Mouse (Mus musculus) forelimb bud, embryonic 11.5 days (tissue): ENCODE measurements at regions not wholly inside any gene's neighbourhood (a gene's known extent, or its start where the extent isn't known, plus 50 kb on each side); places are given as distances from the start of the nearest gene placed in this dataset.

Experiments used
- DNase-seq: peaks from one replicate; pipeline ENCODE4 v3.0.0-alpha.2; 2012; ENCODE audit warnings: low read depth, low spot score

DNA sequence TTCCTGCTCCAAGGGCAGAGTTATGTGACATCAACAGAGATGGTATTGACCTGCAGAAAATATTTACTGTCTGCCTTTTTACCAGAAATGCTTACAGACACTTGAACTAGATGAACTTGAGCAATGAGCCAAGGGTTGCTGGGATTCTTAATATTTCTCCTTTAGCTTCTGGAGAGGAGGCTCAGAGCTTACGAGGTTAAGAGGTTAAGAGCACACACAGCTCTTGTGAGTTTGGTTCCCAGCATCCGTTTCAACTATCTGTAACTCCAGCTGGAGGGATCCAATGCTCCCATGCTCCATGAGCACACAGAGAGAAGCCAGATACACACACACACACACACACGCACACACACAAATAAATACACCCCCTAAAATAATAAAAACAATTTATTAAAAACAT lies 114.7 kb upstream of the Fn1 start:
- no peak for DNase-seq

DNA sequence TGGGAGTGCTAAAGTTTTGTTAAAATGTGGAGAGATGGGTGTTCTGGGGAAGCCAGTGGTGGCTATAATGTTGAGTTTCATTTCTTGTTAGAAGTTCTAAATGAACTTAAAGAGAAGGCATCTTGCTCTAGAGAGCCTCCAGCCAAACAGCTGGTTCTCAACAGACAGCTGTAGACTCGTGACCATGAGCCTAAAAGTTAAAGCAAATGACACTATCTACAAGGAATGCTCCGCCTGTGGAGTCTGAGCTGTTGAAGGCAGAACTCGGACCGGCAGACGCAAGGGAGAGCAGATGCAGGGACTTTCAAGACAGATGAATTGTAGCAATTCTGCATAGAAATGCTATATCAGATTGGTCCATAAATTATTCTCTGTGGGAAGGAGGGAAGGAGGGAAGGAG lies 114.1 kb upstream of the Fn1 start:
- DNase-seq: no peak

DNA sequence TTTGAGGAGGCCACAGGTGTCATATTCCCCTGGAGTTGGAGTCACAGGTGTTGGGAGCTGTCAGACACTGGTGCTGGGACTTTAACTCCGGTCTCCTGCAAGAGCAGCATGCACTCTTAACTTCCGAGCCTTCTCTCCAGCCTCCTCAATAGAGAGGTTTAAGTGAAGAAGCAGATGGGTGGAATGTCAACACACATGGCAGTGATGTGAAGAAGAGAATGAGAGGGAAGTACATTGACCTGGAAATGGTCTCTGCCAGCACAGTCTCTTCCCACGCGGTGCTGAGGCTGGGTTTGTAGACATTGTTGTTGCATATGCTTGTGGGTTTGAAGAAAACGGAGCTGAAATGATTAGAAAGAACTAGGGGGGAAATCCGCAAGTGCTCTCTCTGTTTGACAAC lies 112.0 kb upstream of the Fn1 start:
- DNase-seq: no peak

- DNase-seq: peak; percentile 43
These were observed 110.5 kb upstream of the Fn1 start for GRCm38 (mm10) chr1:71763530-71763929.

GRCm38 (mm10) chr1:71760342-71760741 lies 107.3 kb upstream of the Fn1 start:
- DNase-seq: no peak

DNA sequence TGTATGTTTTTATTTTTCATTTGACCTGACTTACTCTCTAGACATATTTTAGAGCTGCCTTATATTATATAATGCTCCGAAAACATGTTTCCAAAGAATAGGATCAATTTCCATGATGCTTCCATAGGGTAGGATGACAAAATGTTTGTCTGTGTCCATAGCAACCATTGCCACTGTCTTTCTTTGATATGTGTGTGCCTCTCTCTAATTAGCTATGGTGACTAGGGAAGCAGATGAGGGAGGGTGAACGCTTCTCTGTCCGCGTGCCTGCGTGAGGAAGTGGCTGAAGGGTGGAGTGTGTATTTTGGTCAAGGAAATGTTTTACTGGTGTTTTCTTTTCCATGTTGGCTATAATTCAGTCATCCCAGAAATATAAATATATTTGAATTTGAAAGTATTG lies 104.2 kb upstream of the Fn1 start:
- no peak for DNase-seq

DNA sequence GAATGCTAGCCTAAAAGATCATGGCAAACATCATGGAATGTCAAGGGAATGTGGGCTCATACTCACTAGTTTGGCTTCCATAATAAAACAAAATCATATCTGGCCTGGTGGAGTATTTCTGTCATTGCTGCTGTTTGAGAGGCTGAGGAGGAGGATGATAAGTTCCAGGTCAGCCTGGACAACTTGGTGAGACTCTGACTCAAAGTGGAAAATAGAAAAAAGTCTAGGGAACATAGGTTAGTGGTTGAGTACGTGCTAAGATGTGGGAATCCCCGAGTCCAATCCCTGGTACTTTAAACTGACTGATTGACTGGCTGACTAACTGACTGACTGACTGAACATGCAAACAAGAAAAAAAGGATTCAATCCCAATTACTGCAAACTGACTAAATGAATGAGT lies 103.2 kb upstream of the Fn1 start:
- DNase-seq: no peak

DNA sequence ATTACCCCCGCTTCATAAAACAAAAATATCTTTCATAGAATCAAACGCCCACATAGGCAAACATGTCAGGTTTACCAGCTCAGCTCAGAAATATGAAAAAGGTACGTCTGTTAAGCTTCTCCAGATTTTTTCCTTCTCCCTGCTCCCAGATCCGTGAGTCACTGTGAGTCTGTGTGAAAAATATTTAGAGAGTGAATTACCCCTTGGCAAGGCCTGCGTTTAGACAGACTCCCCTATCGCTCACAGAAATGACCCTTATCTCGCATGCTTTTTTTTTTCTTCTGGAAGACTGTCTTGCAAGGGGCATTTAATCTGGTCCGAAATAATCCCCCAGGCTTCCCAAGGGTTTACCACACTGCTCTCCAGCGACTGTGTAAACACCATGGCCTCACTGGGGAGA lies 102.4 kb upstream of the Fn1 start:
- no peak for DNase-seq

DNA sequence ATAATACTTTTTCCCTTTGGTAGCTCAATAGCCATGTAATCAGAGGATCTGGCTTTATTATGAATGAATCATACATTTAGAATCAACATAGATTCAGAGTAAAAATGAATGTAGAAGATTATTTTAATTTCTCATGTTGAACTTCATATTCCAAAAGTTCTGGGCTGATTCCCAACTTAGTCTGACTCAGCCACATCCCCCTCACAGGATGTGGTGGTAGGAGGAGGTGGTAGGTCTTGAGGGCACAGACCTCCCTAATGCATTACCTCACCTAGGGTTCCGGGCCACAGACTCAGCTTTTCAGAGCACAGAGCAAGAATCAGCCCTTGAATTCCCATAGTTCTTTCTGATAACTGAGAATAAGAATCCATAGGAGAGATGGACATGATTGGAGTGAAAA lies 99.4 kb upstream of the Fn1 start:
- DNase-seq: no peak

DNA sequence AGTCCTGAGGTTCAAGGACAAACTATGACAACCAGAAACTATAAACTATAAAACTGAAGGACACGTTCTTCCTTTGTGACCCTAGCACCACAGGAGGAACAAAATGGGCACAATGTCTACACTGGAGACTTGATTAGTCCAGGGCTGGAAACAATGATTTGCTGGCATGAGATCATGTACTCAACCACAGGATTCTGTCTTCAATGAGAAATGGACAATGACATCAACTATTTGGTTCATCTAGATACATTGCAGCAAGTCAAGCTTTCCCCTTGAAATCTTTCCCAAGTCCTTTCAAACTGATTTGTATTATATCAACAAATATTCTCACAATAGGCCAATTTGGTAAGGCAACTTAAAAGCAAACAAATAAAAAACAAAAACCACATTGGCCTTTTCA lies 98.6 kb upstream of the Fn1 start:
- DNase-seq: no peak

- DNase-seq: no peak
These were observed 82.6 kb upstream of the Fn1 start for GRCm38 (mm10) chr1:71735606-71736005.

DNA sequence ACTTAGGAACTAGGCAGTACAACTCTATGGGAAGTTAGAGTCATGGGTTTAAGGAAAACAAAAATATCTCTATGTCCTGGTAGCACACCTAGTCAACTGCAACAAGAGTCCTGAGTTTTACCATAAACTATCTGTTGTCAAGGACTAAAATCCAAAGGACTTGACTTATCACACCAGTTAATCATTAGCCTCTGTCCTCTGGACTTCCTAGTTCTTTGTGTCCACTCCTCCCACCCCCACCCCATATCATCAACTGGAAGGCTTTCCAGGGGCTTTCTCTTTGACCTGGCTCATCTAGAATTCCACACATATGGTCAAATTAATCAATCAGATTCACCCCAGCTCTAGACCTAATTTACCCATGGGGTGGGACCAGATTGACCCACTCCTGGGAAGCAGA lies 78.6 kb upstream of the Fn1 start:
- no peak for DNase-seq

- no peak for DNase-seq
These were observed 78.0 kb upstream of the Fn1 start for GRCm38 (mm10) chr1:71731011-71731410.

DNA sequence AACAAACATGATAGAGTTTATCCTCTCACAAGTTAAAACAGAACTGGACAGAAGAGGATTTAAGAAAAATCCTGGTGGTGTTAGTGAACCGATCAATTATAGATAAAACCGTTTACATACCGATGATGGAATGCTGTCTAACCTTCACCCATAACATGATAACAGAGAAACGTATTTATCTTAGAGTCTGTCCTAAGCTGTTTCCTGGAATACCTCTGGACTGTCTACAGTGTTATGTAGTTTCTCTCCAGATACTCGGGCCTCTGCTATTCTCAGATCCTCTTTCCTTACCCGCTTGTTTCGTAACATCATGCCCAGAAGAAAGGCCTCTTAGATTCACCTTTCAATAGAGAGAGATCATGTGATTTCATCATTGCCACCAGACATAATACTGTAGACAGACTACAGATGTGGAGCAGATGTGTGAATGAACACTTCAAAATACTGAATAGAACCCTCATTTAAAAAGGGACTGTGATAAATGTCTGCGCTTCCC lies 75.9 kb upstream of the Fn1 start:
- no peak for DNase-seq

- DNase-seq: no peak
These were observed 70.8 kb upstream of the Fn1 start for GRCm38 (mm10) chr1:71723816-71724215.

GRCm38 (mm10) chr1:71723039-71723397 lies 70.0 kb upstream of the Fn1 start:
- no peak for DNase-seq

- no peak for DNase-seq
These were observed 69.4 kb upstream of the Fn1 start for GRCm38 (mm10) chr1:71722211-71723038.
